ENCODE assay signal across 27 mouse cellular contexts in the genomic region with DNA sequence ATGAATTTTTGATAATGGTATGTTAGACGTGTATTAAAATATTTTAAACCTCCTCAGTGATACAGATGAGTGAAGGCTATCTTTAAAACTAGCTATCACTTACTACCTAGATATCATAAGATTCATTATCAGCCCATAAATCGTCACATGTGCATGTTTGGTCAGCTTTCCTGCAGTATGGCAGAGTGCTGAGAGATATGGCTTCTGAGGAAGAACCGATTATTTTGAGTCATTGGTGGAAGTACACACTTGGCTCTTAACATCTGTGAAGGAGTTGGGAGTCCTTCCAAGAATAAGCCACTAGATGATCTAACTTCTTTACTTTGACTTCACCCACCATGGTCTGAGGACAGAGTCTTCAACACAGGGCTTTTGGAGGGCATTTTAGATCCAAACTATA.
"Had no signal": no experiment of that assay in that cellular context is flagged by ENCODE, and none has a peak within 500 bp of the region (broad histone marks: within the 10 kb centered on the region; RNA-seq: fewer than 3 reads in every experiment).

No protein-coding gene starts in this region.

- H3K9me3 ChIP-seq: embryonic facial prominence, embryonic 10.5 days; embryonic facial prominence, embryonic 12.5 days; embryonic facial prominence, embryonic 13.5 days; embryonic facial prominence, embryonic 15.5 days; forebrain, embryonic 10.5 days; forebrain, embryonic 12.5 days; forebrain, embryonic 13.5 days; forebrain, embryonic 15.5 days had no signal

- H3K4me3 ChIP-seq: embryonic facial prominence, embryonic 10.5 days; embryonic facial prominence, embryonic 12.5 days; embryonic facial prominence, embryonic 13.5 days; embryonic facial prominence, embryonic 15.5 days; erythroblast, embryonic 14.5 days; forebrain, embryonic 10.5 days; forebrain, embryonic 12.5 days; forebrain, embryonic 13.5 days; forebrain, embryonic 15.5 days; gastrocnemius, adult 2 months; heart, adult 2 months had no signal

- H3K27me3 ChIP-seq: embryonic facial prominence, embryonic 12.5 days; embryonic facial prominence, embryonic 13.5 days; embryonic facial prominence, embryonic 15.5 days; forebrain, embryonic 12.5 days; forebrain, embryonic 13.5 days; forebrain, embryonic 15.5 days had no signal

- H3K36me3 ChIP-seq: embryonic facial prominence, embryonic 10.5 days; embryonic facial prominence, embryonic 12.5 days; embryonic facial prominence, embryonic 13.5 days; embryonic facial prominence, embryonic 15.5 days; forebrain, embryonic 12.5 days; forebrain, embryonic 15.5 days had no signal

- H3K9ac ChIP-seq: embryonic facial prominence, embryonic 12.5 days; embryonic facial prominence, embryonic 13.5 days; embryonic facial prominence, embryonic 15.5 days; forebrain, embryonic 12.5 days; forebrain, embryonic 13.5 days; forebrain, embryonic 15.5 days; forebrain, postnatal 0 days had no signal

- H3K27ac ChIP-seq: embryonic facial prominence, embryonic 10.5 days; embryonic facial prominence, embryonic 12.5 days; embryonic facial prominence, embryonic 13.5 days; embryonic facial prominence, embryonic 15.5 days; forebrain, embryonic 10.5 days; forebrain, embryonic 12.5 days; forebrain, embryonic 13.5 days; forebrain, embryonic 15.5 days; gastrocnemius, adult 2 months; heart, adult 2 months had no signal

- ATAC-seq: forebrain, embryonic 13.5 days; forebrain, embryonic 14.5 days; forebrain, embryonic 15.5 days; forebrain, embryonic 16.5 days; forebrain, postnatal 0 days had no signal

- H3K4me1 ChIP-seq: embryonic facial prominence, embryonic 10.5 days; embryonic facial prominence, embryonic 12.5 days; embryonic facial prominence, embryonic 13.5 days; embryonic facial prominence, embryonic 15.5 days; forebrain, embryonic 10.5 days; forebrain, embryonic 12.5 days; forebrain, embryonic 13.5 days; forebrain, embryonic 15.5 days had no signal

- DNase-seq: cerebellum, adult 9-10 months; cerebellum, adult 9-11 months; cerebellum, postnatal 10 days; cerebellum, postnatal 14 days; cerebellum, postnatal 25 days; cerebellum, postnatal 36 days; embryo, embryonic 11 days; forebrain, postnatal 0 days; gastrocnemius, adult 2 months; gastrocnemius, postnatal 10 days; gastrocnemius, postnatal 14 days; gastrocnemius, postnatal 25 days; gastrocnemius, postnatal 36 days; heart, adult 11 months; heart, adult 18-20 months; heart, adult 2 months had no signal

- H3K4me2 ChIP-seq: embryonic facial prominence, embryonic 12.5 days; embryonic facial prominence, embryonic 13.5 days; embryonic facial prominence, embryonic 15.5 days; forebrain, embryonic 12.5 days; forebrain, embryonic 13.5 days; forebrain, embryonic 15.5 days had no signal
